Mouse (Mus musculus) megakaryocyte, embryonic 14.5 days (primary cell): ENCODE measurements around the gene Rnasek.

Experiments used
- FLI1 ChIP-seq: IDR thresholded peaks from 2 replicates; pipeline ENCODE4 v1.6.1; 2012; ENCODE audit warnings: low read length, inconsistent platforms, mixed read lengths
- GATA1 ChIP-seq: IDR thresholded peaks from 3 replicates; pipeline ENCODE4 v1.6.1; 2012; ENCODE audit warnings: mixed read lengths, low read length, inconsistent platforms, borderline replicate concordance

- TF ChIP-seq FLI1: no peak
- TF ChIP-seq GATA1: no peak
Measured at GRCm38 (mm10) chr11:70192157-70192556, 47.5 kb downstream of the Rnasek start.
